Mouse (Mus musculus): Measurements from ENCODE around the gene Srp9.

DNA sequence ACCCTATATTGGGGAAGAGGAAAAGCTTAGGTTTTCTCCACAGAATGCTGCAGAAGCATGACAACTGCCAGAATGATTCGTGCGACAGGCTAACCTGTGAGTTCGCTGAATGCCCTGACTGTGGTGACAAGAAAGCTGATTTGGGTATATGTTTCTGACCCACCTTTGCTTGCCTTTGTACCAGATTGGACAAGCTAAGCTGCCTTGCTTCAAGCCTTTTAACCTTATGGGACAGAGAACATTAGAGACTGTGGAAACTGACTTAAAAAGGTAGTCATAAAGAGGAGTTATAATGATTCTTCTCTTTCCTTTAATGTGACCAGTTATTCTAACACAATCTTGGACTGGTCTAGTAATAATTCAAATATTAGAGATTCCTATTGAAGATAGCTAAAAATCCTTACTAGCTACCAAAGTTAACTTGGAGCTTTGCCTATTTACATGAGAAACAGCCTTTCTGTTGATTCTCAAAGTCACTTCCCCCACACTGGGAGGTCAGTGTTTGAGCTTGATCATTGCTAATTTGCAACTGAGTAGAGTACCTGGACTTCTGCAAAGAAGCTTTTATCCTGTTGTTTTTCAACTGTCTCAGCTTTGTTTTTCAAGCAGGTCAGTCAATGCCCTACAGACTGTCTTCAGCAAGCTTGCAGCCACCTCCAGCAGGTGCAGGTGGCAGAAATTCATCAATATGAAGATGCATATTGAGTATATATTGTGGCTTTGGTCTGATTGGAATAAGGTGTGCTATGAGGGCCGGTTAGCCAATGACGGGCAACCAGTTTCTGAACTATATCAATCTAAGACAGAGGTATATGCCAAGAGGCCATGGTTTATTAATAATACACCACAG is 57.1 kb downstream of the Srp9 start:
- TF ChIP-seq CTCF (IDR thresholded peaks at IDR 0.05; ENCODE audit: low read depth, low read length), result no peak
- TF ChIP-seq POLR2A (IDR thresholded peaks at IDR 0.05; ENCODE audit: insufficient read depth, low read length), result no peak
